Mouse (Mus musculus) brain, embryonic 14.5 days (tissue): ENCODE measurements at regions not wholly inside any gene's neighbourhood (a gene's known extent, or its start where the extent isn't known, plus 50 kb on each side); places are given as distances from the start of the nearest gene placed in this dataset.

Experiments
- DNase-seq: peaks from one replicate; pipeline ENCODE4 v3.0.0-alpha.2; 2011; ENCODE audit warnings: low read depth
- CTCF ChIP-seq: fragments of 200-500 bp; IDR thresholded peaks from 2 replicates; pipeline ENCODE4 v1.5.1; 2012; ENCODE audit warnings: inconsistent platforms, mild to moderate bottlenecking, moderate library complexity, borderline replicate concordance; ENCODE audit not compliant: insufficient read depth, insufficient read length; ENCODE audit errors: extremely low read depth
- POLR2A ChIP-seq: fragments of 200-500 bp; IDR thresholded peaks from 2 replicates; pipeline ENCODE4 v1.6.1; 2012; ENCODE audit warnings: mild to moderate bottlenecking, inconsistent platforms, borderline replicate concordance; ENCODE audit not compliant: poor library complexity, insufficient read depth, insufficient read length, severe bottlenecking; ENCODE audit errors: extremely low read depth

GRCm38 (mm10) chr8:103398179-103398578 is 612.7 kb upstream of the Cdh11 start:
- TF ChIP-seq CTCF (no peak), POLR2A (no peak)
- no peak for DNase-seq

DNA sequence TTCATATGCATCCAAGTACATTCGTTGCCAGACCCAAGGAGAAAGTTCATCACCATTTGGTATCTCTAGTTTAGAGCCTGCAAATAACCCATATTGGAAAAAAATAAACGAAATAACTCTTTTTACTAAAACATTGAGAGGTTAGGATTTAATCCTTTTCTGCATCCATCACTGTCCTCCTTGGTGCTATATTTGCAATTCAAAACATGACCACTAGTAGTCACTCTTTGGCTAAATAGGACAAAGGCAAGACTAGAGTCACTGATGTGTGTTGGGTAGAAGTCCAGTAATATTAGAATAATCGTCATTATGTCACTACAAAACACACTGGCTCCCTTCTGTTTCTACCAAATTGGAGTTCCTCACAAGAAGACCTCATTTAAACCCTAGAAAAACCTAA is 614.0 kb upstream of the Cdh11 start:
- DNase-seq = no peak
- TF ChIP-seq CTCF (no peak), POLR2A (no peak)

GRCm38 (mm10) chr8:103400143-103400542 is 614.7 kb upstream of the Cdh11 start:
- TF ChIP-seq POLR2A (no peak), CTCF (no peak)
- no peak for DNase-seq

- DNase-seq = no peak
- TF ChIP-seq POLR2A = no peak
Measured at GRCm38 (mm10) chr8:103402731-103403130, 617.3 kb upstream of the Cdh11 start.

DNA sequence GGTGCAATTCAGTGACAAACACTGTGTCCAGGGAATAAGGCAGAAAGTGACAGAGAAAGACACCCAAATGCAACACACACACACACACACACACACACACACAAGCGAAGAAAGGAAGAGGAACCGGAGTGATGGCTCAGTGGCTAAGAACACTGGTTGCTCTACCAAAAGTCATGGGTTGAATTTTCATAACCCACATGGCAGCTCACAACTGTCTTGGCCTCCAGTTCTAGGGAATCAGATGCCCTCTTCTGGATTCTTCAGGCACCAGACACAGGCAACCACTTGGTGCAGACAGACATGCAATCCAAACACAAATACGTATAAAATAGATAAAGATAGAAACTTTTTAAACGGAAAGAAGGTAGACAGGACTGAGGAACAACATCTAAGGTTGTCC is 618.4 kb upstream of the Cdh11 start:
- DNase-seq = no peak
- TF ChIP-seq CTCF (no peak), POLR2A (no peak)

DNA sequence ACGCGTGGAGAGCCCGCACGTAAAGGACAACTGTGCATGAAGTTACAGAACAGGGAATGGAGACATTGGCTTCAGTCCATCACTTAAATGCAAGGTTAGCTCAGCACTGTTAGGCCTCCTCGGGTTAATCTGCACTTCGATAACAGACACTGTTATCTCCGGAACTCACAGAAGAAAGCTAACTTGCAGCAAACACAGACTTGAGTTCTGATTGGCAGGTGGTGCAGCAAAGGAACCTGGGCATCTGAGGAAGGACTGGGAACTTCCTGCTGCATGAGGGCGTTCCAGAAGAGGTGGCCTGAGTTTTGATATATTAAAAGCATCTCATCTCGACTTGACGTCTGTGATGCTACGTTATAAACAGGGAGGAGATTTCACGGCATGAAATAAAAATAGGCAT is 620.3 kb upstream of the Cdh11 start:
- TF ChIP-seq POLR2A (no peak), CTCF (no peak)
- no peak for DNase-seq

- TF ChIP-seq CTCF = no peak
- no peak for TF ChIP-seq POLR2A
- DNase-seq = no peak
Measured at GRCm38 (mm10) chr8:103406921-103407320, 621.5 kb upstream of the Cdh11 start.

- DNase-seq = no peak
- TF ChIP-seq CTCF (no peak), POLR2A (no peak)
Measured at GRCm38 (mm10) chr8:103407631-103408030, 622.2 kb upstream of the Cdh11 start.

DNA sequence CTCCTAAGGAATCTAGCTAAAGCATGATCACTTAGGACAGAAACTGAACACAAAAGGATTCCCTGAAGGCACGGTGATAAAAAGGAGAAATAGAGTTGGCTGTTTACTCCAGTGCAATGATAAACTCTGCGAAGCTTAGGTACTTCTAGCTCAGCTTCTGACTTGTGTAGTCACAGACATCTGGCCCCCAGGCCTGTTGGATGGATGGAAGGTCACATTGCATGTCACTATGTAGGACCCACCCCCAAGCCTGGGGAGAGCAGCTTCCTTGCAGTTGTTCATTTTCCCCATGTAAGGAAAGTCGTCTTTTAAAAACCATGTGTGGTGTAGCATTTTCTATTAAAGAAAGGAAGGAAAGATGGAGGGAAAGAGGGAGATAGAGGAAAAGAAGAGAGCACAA is 623.0 kb upstream of the Cdh11 start:
- TF ChIP-seq CTCF (no peak), POLR2A (no peak)
- no peak for DNase-seq

DNA sequence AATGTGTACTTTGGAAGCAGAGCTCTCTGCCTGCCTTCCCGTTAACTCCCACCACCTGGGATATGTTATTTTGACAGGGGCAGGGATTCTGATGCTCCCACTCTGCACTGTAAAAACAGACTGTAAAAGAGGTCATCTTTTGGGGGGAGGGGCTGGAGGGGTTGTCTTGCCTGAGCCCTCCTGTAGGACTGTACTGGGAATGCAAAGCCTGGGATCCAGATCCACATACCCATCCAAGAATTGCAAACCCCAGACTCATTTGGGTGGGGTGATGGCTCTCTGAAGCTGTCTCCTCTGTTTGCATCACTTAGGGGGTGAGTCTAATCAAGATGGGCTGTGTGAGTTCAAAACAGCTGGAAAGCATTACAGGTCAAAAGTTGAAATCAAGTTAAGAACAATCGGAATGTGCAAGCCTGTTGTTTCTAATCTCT is 623.7 kb upstream of the Cdh11 start:
- DNase-seq = peak; percentile 31
- no peak for TF ChIP-seq POLR2A
- TF ChIP-seq CTCF = no peak

- TF ChIP-seq POLR2A = no peak
- no peak for TF ChIP-seq CTCF
- no peak for DNase-seq
Measured at GRCm38 (mm10) chr8:103412731-103413130, 627.3 kb upstream of the Cdh11 start.

- TF ChIP-seq CTCF (no peak), POLR2A (no peak)
- peak; percentile 49 for DNase-seq
Measured at GRCm38 (mm10) chr8:103413589-103414575, 628.4 kb upstream of the Cdh11 start.

DNA sequence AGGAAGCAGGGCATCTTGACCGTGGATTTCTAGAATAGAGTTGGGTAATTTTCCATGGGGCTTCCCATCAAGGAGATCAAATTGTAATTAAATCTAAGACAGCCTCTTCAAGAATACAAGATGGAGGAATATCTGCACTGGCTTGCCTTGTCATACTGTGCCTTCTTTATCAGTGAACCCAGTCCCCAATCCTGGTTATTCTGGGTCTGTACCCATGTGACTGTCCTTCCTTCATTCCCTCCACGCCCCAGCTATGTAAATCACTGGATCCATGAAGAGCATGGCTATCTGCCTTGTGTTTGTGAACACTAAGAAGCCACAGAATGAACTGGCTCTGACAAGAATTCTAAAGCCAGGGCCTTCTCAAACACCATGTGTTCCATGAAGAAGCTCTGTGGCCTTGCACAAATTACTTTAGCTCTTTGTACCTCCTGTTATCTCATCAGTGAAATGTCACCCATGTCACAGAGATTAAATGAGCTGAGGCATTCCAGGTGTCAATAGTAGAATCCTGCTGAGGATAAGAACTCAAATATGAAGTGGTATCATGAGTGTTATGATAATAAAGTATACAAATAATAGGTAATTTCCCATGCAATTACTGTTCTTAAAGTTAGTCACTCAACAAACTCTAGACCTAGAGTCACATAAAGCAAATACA is 637.0 kb upstream of the Cdh11 start:
- no peak for TF ChIP-seq POLR2A
- TF ChIP-seq CTCF = no peak
- DNase-seq = no peak
